16 mouse cellular contexts compared by ENCODE assay signal in genomic region chr3:116985741-116986140, GRCm38 (mm10). TPM values are rescaled to one million over a fixed set of nuclear protein-coding genes. Genes with fewer than 3 reads are reported as not detected.
DNase-seq lines count a peak whose midpoint lies in the region; ATAC-seq lines count a peak whose summit lies in the region.
"Had no signal": no experiment of that assay in that cellular context is flagged by ENCODE, and none has a peak within 500 bp of the region (broad histone marks: within the 10 kb centered on the region; RNA-seq: fewer than 3 reads in every experiment).

No protein-coding gene starts in this region.

- ATAC-seq in cerebellum, adult (ENCODE audit: insufficient number of reproducible peaks, low FRiP score, low TSS enrichment): no peak

- DNase-seq in left cerebral cortex, adult 11 months (ENCODE audit: low spot score): peak; percentile 71
- no peak for DNase-seq in left cerebral cortex, postnatal 4 days
- peak; percentile 86 to 87 for DNase-seq in frontal cortex, adult 2 months (ENCODE audit: extremely low spot score in 1 of 2, low spot score in 1 of 2)
- peak; percentile 68 to 79 for DNase-seq in left cerebral cortex, adult 18-20 months (ENCODE audit: low spot score in 2 of 2)
- DNase-seq in right cerebral cortex, postnatal 10 days (ENCODE audit: low spot score in 2 of 2): peak; percentile 64 to 87
- DNase-seq in urinary bladder, postnatal 10 days (ENCODE audit: low spot score): no peak
- DNase-seq: gastrocnemius, postnatal 36 days; kidney, adult 11 months; lung, postnatal 4 days had no signal

- intact Hi-C loops in left cerebral cortex, postnatal 4 days (cut with DNase I): no loop called here

RNA-seq across cellular contexts. Expression of gene Palmd, which starts 17.0 kb away (rescaled TPM):
- 10 to 100 TPM; 11.7 to 13.0 TPM for total RNA-seq in left cerebral cortex, postnatal 4 days (2021)
- polyA plus RNA-seq in frontal cortex, adult 2 months (2012; rRNA removed): 10.8 and 12.8 TPM in 2 replicates
- 10 to 100 TPM; 18.6 to 19.0 TPM for total RNA-seq in left cerebral cortex, adult 18-20 months (2021)
- total RNA-seq: CH12.LX had no signal

RNA-seq across cellular contexts. Expression of gene 4930455H04Rik, which starts 17.7 kb away (rescaled TPM):
- not detected for total RNA-seq in left cerebral cortex, postnatal 4 days (2021)
- not detected in 2 replicates for polyA plus RNA-seq in frontal cortex, adult 2 months (2012; rRNA removed)
- not detected for total RNA-seq in left cerebral cortex, adult 18-20 months (2021)
- total RNA-seq: CH12.LX; layer of hippocampus, postnatal 14 days had no signal
- polyA plus RNA-seq: heart, embryonic 13.5 days; hindbrain, embryonic 12.5 days; liver, embryonic 14.5 days; spleen, adult 2 months had no signal

Comparison
In these comparisons a context has a peak if more than half of its experiments do, and no peak if none do; other contexts are left out.
1. DNase-seq: peak in left cerebral cortex, adult 11 months (single experiment), frontal cortex, adult 2 months (2 of 2), left cerebral cortex, adult 18-20 months (2 of 2) and right cerebral cortex, postnatal 10 days (2 of 2); none in left cerebral cortex, postnatal 4 days (single experiment) and urinary bladder, postnatal 10 days (single experiment).